Mouse (Mus musculus) neutrophil, adult 5-6 weeks (primary cell): ENCODE data around the gene Ctcf. TPM values are rescaled to one million over a fixed set of nuclear protein-coding genes. Genes with fewer than 3 reads are reported as not detected.

Experiments used
- ATAC-seq: fragments of 151-379, 151-347 bp; 2 replicates; pipeline ENCODE4 v1.8.0; 2017; ENCODE audit warnings: mild to moderate bottlenecking, moderate TSS enrichment; ENCODE audit not compliant: insufficient number of reproducible peaks, poor library complexity, low FRiP score, severe bottlenecking; ENCODE audit errors: extremely low read depth
- total RNA-seq: library from RNA; stranded (forward); fragments of 200-1000 nt; gene quantifications from 2 replicates; pipeline ENCODE4 v1.2.3, GENCODE M21; 2017

The Ctcf gene
- total RNA-seq, 1 experiment from 2014 or later: 147 TPM

DNA sequence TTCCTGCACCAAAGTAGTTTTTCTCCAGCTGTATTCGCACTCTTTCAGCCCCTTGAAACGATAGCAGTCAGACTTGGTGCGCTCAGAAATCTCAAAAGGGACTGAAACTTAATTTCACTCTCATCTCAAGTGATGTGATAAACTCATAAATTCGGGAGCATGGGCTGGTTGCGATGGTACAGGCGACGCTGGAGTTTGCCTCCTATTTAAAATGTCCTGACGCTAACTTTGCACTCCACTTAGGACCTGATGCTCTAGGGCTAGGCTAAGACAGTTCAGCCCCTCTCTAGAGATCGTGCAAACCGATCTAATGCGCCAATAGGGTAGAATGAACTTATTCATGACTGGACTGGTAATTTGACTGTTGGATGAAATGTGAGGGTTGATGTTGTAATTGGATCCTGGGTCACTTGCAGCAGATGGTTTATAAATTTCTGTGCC, 1.3 kb downstream of the Ctcf start:
- ATAC-seq: no peak

DNA sequence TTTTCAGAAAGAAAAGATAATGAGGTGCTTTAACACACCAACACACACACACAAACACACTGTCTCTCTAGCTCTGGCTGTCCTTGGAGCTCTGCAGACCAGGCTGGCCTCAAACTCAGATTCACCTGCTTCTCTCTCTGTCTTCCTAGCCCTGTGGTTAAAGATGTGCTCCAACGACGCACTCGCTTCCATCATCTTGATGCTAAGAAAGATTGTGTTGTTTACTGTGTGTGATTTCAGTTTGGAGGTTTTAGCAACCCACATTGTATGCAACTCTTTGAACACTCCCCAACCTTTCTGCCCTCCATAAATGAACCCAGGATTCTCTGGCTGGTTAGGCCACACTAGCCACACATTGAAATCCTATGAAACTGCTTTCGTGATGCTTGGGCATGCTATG, 2.1 kb downstream of the Ctcf start:
- no peak for ATAC-seq

DNA sequence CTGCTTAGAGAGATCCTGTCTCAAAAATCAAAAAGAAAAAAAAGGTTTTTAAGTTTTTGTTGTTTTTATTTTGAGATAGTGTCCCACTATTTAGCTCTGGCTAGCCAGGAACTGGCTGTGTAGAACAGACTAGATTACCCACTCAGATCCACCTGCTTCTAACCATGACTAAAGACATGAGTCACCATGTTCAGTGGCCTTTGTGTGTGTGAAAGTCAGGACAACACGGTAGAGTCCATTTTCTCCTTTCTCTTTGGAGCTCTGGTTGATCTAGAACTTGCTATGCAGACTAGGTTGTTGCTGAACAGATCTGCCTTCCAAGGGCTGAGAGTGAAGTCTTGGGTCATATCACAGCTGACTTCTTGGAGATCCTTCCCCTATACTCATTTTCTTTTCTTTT, 3.5 kb downstream of the Ctcf start:
- ATAC-seq: no peak

DNA sequence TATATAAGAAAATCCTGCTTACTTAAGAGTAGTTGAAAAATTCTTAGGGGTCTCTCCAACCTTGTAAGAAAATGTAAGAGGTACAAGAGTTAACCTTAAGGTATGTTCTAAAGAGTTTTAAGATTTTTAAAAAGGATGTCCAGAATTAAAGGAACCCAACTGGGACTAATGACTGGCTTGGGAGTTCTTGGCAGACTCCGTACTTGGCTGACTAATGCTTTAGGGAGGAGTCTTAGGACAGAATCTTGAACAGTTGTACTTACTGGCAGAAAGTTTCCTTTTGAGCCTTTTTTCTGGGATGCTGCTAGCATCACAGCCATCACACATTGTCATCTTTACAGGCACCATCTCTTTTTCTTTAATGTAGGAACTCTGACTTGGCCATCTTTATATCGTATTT, 4.1 kb downstream of the Ctcf start:
- ATAC-seq: no peak

DNA sequence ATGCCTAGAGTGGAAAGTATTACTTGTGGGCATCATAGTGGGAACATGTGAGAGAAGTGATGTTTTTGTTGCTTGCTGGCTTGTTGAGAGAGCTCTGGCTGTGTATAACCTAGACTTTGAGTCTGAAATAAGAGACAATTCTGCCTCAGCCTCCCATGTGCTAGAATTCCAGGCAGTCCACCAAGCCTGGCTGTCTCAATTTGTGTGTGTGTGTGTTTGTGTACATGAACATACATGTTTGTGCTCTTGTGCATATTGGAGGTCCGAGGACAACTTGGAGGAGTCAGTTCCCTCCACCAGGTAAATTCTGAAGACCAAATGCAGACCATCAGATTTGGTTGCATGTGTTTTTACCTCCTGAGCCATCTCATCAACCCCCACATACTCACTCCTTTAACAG, 8.8 kb downstream of the Ctcf start:
- ATAC-seq: no peak

DNA sequence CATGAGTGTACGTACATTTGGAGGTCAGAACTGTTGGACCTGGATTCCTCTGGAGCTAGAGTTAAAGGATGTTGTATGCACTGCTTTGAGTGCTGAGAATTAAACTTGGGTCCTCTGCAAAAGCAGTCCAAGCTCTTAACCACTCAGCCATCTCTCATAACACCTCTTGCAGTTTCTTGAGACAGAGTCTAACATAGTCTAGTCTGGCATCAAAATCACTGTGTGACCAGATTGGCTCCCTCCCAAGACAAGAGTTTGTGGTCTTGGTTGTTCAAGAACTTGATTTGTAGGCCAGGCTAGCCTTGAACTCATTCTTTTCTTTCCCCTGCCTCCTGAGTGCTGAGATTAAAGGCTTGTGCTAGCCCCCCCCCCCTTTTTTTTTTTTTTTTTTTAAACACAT, 12.6 kb downstream of the Ctcf start:
- no peak for ATAC-seq

DNA sequence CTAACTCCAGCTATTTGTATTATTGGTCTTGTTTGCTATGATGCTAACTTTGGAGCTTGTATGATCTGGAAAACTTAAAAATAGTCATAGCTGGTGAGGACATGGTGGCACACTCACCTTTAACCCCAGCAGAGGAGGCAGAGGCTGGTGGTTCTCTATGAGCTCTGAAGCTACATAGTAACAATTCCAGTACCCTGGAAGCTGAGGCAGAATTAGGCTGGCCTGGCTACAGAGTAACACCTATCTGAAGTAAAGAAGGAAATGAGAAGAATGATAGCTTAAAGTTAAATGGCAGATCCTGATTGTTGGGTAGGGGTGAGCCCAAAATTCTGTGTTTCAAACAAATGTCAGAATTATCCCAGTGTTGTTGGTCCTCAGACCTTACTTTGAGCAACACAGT, 21.3 kb downstream of the Ctcf start:
- no peak for ATAC-seq

DNA sequence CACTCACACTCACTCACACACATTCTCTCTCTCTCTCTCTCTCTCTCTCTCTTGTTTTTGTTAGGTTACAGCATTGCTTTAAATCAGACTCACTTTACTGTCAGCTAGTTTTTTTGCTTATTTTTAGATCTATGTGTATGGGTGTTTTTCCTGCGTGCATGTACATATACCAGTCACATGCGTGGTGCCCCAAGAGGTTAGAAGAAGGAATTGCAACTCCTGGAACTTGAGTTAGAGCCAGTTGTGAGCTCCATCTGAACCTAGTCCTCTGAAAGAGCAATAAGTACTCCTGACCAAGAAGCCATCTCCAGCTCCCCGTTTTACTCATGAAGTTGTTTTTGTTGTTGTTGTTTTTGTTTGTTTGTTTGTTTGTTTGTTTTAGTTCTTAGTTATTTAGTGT, 24.8 kb downstream of the Ctcf start:
- ATAC-seq: peak; percentile 74; the same call in 1 of the 2 replicates

DNA sequence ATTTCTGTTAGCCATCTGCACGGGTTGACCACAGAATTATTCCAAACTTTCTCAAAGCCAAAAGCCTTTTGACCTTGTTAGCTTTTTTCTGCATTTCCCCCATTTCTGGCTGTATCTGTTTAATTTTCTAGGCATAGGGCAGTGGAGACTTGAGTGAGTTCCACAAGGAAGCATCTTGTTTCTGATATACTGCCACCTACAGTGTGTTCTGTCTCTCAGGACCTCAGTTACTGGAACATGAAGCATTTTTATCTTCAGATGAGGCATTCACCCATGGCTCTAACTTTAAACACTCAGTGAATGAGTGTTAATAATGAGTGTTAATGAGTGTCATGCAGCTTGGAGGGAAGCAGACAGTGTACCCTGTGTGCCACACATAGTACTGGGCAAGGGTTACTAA, 41.5 kb downstream of the Ctcf start:
- no peak for ATAC-seq

DNA sequence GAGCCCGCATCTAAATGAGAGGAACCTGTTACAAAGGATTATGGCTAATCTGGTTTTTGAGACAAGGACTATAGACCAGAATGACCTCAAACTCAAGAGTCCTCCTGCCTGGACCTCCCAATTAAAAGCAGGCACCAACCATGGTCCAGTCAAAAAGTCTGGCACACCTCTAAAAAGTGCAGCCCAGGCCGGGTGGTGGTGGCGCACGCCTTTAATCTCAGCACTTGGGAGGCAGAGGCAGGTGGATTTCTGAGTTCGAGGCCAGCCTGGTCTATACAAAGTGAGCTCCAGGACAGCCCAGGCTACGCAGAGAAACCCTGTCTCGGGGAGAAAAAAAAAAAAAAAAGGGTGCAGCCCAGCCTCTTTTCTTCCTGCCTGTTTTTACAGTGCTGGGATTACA, 49.0 kb downstream of the Ctcf start:
- no peak for ATAC-seq

DNA sequence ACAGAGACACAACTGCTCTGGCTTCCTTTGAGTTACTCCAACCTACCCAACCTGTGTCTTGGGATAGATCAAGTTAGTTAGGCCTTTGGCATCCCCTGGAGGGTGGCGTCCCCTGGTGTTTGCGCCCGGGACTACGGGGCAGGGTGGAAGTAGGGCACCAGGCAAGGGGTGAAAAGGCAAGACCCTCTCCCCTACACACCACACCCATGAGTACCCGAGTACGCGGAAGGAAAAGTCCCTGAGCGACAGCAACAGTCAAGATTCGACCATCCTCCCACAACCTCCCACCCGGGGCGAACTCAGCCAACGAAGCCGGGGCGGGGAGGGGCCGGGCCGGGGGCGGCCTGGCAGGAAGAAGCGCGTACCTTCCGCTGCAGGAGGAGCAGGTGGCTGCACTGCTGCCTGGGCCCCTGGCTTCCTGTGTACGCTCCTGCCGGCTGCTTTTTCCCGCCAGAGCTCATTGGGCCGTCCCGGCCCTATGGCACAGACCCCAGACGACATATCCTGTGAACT, 49.5 kb downstream of the Ctcf start, which contains the start of gene Carmil2:
Gene Carmil2 (plus strand): TSS at position 479 of the 513 bp plus-strand sequence.
- ATAC-seq: peak; percentile 88

DNA sequence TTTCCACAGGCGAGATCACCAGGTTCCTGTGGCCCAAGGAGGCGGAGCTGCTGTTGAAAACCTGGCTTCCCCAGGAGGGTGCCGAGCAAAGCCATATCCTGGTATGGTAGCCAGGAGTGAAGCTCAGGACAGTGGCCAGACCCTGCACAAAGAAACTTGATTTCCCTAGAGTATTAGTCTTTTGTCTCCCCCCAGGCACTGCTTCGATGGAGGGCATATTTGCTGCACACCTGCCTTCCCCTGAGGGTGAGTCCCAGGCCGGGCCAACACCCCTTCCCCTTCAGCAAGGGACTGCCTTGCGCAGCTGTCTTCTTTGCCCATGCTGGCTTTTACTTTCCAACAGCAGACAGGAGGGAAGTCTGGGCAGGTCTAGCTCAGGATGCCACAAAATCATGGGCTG, 50.2 kb downstream of the Ctcf start:
- ATAC-seq: no peak

DNA sequence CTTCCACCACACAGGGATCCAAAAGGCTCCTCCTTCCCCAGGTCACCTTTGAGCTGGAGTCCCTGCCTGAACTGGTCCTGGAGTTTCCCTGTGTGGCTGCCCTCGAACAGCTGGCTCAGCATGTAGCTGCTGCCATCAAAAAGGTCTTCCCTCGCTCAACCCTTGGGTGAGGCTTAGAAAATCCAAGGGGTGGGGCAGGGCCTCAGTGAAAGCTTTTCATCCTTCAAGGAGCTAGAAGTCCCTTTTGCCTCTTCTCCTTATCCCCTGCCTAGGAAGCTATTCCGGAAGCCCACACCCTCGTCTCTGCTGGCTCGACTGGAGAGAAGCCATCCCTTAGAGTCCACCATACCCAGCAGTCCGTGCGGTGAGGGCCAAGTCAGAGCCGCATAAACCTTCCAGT, 51.1 kb downstream of the Ctcf start:
- no peak for ATAC-seq

DNA sequence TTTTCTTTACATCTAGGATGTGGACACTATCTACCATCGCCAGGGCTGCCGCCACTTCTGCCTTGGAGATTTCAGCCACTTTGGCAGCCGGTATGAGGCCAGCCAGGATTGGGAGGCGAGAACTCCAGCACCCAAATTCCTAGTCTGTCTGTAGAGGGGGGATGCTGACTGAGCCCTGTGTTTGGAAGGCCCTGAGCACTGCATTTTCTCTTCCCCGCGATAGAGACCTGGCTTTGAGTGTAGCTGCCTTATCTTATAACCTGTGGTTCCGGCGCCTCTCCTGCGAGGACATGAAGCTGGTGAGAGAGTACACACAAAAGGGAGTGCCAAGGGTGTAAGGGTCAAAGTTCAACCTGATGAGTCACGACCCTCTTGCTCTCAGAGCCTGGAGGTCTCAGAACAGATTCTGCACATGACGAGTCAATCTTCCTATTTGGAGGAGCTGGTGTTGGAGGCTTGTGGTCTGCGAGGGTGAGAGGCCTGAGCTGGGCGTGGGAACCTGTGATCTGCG, 51.9 kb downstream of the Ctcf start:
- no peak for ATAC-seq

DNA sequence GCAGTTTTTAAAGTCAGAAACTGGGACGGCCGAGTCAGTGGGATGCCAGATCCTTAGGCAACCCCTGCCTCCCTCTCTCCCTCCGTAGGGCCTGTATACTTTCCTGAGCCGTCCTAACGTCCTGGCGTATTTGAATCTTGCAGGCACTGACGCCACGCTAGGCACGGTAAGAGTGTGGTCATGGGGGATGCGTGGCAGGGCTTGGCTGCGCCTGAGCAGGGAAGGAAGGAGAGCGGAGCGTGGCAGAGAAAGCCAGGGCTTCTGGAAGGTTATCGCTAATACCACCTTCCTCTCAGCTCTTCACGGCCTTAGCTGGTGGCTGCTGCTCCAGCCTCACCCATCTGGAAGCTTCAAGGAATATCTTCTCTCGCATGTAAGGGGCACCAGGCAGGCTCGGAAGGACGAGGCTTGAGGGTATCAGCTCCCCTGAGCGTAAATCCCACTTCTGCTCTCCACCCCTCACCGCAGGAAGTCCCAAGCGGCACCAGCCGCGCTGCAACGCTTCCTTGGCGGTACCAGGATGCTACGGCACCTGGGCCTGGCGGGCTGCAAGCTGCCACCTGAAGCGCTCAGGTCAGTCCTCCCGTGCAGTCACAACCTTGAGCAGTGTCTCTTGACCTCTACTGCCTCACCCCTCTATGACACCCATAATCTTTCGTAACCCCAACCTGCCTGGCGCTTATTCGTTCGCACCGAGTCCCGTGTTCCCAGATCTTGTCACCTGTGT, 53.1 kb downstream of the Ctcf start:
- no peak for ATAC-seq

DNA sequence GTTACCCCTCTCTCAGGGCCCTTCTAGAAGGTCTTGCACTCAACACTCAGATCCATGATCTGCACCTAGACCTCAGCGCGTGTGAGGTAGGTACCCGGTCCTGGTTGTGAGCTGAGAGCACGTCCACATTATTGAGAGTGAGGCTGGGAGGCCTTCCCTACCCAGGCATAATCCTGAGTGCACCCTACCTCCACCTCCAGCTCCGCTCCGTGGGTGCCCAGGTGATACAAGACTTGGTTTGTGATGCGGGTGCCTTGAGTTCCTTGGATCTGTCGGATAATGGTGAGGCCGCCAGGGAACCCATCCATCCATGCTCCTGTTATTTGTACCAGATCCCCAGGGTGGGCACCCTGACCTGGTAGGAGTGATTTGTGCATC, 53.6 kb downstream of the Ctcf start:
- ATAC-seq: no peak

DNA sequence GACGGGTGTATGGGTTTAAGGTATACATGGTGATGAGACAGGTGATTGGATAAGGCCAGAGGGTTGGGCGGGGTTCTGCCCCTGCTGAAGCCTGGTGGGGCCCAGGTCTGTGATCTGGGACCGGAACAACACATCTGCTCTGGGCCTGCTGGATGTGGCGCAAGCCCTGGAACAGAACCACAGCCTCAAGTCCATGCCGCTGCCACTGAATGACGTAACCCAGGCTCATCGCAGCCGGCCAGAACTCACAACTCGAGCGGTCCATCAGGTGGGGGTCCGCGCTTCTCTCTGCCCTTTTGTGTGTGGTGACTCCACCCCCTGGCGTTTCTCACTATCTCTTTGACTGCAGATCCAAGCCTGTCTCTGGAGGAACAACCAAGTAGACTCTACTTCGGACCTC, 54.6 kb downstream of the Ctcf start:
- no peak for ATAC-seq

DNA sequence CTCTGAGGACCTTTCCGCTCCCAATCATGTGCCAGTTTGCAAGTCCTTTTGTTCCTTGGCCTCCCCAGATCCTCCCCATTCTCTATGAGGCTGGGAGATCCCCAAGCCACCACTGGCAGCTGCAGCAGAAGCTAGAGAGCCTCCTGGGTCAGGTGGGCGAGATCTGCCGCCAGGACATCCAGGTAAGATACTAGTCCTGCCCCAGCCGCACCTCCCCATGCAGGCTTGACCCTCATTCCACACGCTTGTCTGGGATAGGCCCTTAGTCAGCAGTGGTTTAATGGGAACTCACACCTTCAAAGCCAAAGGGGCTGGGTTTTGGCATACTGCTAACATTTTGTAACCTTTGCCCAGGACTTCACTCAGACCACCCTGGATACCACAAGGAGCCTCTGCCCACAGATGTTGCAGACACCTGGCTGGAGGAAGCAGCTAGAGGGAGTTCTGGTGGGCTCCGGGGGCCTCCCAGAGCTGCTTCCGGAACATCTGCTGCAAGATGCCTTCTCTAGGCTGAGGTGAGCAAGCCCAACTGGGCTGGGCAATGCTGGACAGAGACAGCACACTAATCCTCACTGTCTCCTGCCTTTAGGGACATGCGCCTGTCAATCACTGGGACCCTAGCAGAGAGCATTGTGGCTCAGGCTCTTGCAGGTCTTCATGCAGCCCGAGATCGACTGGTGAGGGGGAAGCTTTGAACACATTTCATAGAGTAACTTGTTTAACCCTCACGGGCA, 56.2 kb downstream of the Ctcf start:
- no peak for ATAC-seq

DNA sequence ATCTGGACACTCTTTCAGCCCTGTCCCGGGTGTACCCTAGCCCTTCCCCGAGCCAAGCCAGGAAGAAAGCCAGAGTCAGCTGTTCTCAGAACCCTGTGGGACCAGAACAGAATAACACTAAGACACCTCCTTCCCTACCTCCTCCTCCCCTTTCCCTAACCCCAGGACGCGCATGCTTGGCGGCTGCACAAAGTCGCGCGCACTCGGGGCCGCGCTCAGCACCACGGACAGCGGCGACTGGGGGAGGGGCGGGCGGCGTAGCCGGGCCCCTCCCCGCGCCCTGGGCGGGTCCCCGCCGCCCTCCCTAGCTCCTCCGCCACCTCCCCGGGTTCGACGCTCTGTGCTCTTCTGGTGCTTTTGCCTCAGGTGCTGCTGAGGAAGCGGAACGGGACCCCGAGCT, 57.3 kb downstream of the Ctcf start:
- ATAC-seq: no peak
